Mouse (Mus musculus) ZHBTc4 (cell line): ENCODE results near the gene Olfr102.
A peak's percentile ranks its signal among the peaks of the same experiment; 100 is the strongest.

Experiments
- DNase-seq: peaks from one replicate; pipeline ENCODE4 v3.0.0-alpha.2; 2011; ENCODE audit warnings: low read depth, low spot score

The Olfr102 gene

GRCm38 (mm10) chr17:37316954-37317353 lies at the start of gene Olfr102:
Gene Olfr102, minus strand, starts transcription at chr17:37317054.
- DNase-seq = no peak

- DNase-seq = no peak
Measured at GRCm38 (mm10) chr17:37359282-37359681, 42.4 kb upstream of the Olfr102 start, which contains the start of gene Olfr104-ps. Gene Olfr104-ps, plus strand, starts transcription at chr17:37359582.

- DNase-seq = no peak
Measured at GRCm38 (mm10) chr17:37339598-37339997, 22.7 kb upstream of the Olfr102 start, which contains the start of gene Olfr103. Gene Olfr103, minus strand, starts transcription at chr17:37339698.

GRCm38 (mm10) chr17:37310146-37310699 lies 6.6 kb downstream of the Olfr102 start:
- no peak for DNase-seq

- peak; percentile 38 for DNase-seq
Measured at GRCm38 (mm10) chr17:37308483-37308882, 8.4 kb downstream of the Olfr102 start.

GRCm38 (mm10) chr17:37304213-37304612 lies 12.6 kb downstream of the Olfr102 start, which contains the start of gene Olfr101:
Gene Olfr101, minus strand, starts transcription at chr17:37304313.
- no peak for DNase-seq

GRCm38 (mm10) chr17:37283360-37283759 lies 33.5 kb downstream of the Olfr102 start, which contains the start of gene Olfr99:
Gene Olfr99, minus strand, starts transcription at chr17:37283460.
- no peak for DNase-seq

- DNase-seq = no peak
Measured at GRCm38 (mm10) chr17:37280331-37280730, 36.5 kb downstream of the Olfr102 start.

GRCm38 (mm10) chr17:37276573-37276972 lies 40.3 kb downstream of the Olfr102 start:
- no peak for DNase-seq

GRCm38 (mm10) chr17:37275626-37276248 lies 41.1 kb downstream of the Olfr102 start:
- no peak for DNase-seq

- DNase-seq = peak; percentile 26
Measured at GRCm38 (mm10) chr17:37270702-37271092, 46.2 kb downstream of the Olfr102 start.

GRCm38 (mm10) chr17:37270058-37270701 lies 46.7 kb downstream of the Olfr102 start, which contains the start of gene H2-M3:
Gene H2-M3, plus strand, starts transcription at chr17:37270220.
- peak; percentile 82 for DNase-seq

GRCm38 (mm10) chr17:37263626-37264025 lies 53.2 kb downstream of the Olfr102 start, which contains the start of gene Olfr98:
Gene Olfr98, minus strand, starts transcription at chr17:37263749.
- no peak for DNase-seq
